Mouse (Mus musculus) megakaryocyte progenitor cell, adult 5-6 weeks (primary cell): ENCODE results near the gene Fam8a1. TPM values are rescaled to one million over a fixed set of nuclear protein-coding genes. Genes with fewer than 3 reads are reported as not detected.

ENCODE experiments used
- ATAC-seq: replicated peaks from 2 replicates; pipeline ENCODE4 v1.8.0; 2016; ENCODE audit warnings: mild to moderate bottlenecking, moderate TSS enrichment, inconsistent platforms; ENCODE audit not compliant: poor library complexity
- total RNA-seq, 2 experiments: library from RNA; stranded (forward) in 1 of 2; stranded (reverse) in 1 of 2; fragments of 157-497, 149-512 nt in 1 of 2; fragments of 200-1000 nt in 1 of 2; gene quantifications; 2 replicates each; pipeline versions ENCODE4 v1.2.3 to v1.2.4; 2015 to 2017

The Fam8a1 gene
- 13.2 and 17.7 TPM in 2 replicates for total RNA-seq (2015)
- 7.0 TPM in 2 replicates for total RNA-seq (2017)

- peak; percentile 98 for ATAC-seq
Measured at GRCm38 (mm10) chr13:46669048-46669619, at the start of gene Fam8a1. Gene Fam8a1 (plus strand): TSS chr13:46669522.

DNA sequence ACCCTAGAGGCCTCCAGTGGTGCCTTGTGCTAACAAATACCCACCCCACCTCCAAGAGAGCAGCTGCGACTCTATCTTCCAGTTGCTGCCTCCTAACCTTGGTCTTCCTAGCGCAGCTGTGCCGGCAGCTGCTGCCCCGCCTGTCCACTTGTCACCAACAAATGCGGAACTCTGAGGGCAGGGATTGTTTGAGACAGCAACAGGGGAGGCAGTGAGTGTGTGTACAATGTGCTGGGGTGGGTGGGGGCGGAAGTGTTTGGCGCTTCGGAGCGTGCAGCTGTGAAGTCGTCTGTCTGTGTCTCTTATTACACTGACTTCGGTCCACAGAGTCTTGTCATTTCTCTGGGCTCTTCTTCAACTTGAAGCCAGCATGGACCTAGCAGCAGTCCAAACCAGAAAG is 49.7 kb upstream of the Fam8a1 start:
- peak; percentile 76 for ATAC-seq

GRCm38 (mm10) chr13:46620964-46621757 is 48.2 kb upstream of the Fam8a1 start:
- ATAC-seq, result no peak

DNA sequence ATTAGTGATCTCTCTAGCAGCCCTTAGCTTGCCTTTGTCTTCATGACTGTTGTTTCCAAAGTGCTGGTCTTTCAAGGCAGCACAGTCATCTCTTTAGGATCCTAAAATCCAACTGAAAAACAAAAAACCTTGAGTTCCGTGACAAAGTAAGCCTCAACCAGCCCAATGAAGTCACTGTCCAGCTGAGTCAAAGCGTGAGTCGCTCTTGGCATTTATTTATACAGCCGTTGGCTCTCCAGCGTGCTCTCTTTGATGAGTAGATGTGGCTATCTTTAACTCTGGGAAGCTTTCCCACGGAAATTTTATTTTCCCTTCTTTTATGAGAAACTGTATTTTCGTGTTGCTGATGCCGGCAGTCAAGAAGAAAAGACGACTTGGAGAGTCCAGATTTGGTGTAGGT is 42.7 kb upstream of the Fam8a1 start:
- no peak for ATAC-seq

GRCm38 (mm10) chr13:46627841-46628240 is 41.5 kb upstream of the Fam8a1 start:
- no peak for ATAC-seq

DNA sequence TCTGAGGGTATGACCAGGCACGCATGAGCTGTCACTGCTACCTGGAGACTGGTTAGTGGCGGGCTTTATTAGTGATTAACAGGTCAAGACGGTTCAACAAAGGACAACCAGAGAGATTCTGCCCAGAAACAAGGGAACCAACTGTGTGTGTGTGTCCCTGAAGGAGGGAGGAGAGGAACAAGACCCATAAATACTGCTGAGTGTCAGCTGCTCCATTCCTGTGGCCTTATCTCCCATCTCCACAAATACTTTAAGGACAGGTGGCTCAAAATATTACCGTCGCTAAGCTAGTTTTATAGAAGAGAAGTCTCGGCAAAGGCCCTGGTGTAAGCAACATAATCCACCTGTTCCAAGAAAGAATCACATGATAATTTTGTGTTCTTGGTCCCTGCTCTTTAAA is 39.9 kb upstream of the Fam8a1 start:
- no peak for ATAC-seq

GRCm38 (mm10) chr13:46632796-46633195 is 36.5 kb upstream of the Fam8a1 start:
- no peak for ATAC-seq

DNA sequence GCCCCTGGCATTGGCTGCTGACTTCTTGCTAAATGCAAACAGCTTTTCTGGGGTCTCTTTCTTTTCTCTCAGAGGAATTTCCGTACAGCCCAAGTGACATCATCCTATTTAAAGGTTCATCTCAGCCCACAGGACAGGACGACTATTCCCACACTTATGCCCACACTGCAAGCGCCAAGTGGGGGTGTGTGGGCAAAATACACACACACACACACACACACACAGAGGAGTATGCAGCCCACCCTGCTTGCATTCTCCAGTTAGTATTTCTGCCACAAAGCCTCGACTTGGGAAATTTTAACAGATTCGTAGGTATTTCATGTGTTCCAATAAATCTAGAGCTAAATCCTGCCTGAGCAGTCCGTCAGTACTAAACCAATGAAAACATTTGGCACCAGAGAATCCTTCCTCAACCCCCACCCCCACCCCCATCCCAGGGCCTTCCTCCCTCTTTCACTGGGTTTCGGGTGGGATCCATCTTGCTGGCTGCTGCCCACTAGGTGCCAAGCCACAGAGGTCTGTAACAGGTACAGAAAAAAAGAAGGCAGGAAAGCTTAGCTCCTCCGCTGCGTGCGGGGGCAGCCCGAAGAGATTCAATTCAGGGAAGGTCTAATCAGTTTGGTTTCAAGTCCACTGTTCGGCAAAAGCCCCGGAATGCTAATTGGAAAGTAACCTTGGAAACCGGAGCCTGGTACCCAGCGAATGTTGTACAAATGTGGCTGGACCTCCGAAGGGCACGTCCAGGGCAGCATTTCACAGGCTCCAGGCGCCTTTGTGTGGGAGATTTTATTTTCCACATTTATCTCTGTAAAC is 35.8 kb upstream of the Fam8a1 start:
- ATAC-seq, result no peak

DNA sequence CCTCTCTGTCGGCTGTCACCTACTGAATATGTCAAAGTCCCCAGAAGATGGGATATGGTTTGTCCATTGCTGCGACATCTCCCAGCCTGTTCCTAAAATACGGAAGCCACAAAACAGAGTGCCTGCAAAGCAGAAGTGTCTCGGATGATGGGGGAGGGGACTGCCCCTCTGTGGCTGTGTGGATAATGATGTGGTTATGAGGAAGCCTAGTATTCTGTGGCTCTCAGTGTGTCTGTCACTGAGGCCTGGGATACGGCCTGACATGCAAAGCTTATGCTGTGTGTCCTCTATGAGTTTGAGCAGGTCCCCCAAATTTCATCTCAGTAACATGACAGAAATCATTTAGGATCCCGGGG is 35.2 kb upstream of the Fam8a1 start:
- ATAC-seq, result peak; percentile 95

- no peak for ATAC-seq
Measured at GRCm38 (mm10) chr13:46640608-46641468, 28.5 kb upstream of the Fam8a1 start.

GRCm38 (mm10) chr13:46642318-46642717 is 27.0 kb upstream of the Fam8a1 start:
- ATAC-seq, result no peak

DNA sequence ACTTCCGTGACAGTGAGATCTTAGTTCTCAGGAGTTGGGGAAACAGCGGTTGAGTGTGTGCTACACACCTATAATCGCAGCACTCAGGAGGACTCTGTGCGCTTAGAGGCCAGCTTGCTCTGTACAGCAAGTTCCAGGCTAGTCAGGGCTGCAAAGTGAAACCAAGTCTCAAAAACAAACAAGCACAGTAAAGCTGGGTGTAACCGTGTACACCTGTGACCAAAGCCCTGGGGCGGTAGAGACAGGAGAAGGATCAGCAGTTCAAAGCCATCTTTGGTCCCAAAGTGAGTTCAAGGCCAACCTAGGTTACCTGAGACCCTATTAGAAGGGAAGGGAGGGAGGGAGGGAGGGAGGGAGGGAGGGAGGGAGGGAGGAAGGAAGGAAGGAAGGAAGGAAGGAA is 25.1 kb upstream of the Fam8a1 start:
- no peak for ATAC-seq

DNA sequence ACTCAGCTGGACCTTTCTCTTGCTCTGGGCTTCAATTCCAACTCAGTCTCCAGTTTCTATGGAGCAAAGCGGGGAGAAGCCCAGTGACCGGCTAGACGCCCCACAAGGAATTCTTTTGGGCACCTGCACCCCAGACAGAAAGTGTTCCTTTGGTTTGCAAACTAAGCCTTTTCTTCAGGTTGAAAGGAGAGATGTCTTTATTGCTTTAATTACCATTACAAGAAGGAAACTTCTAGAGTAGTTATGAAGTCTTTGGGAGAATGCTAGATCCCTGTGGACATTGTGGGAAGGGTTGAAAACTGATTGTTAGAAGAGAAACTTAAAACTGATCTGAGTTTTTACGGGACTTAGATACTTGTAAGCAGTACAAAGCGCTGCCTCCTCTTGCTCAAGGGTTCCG is 23.8 kb upstream of the Fam8a1 start:
- ATAC-seq, result no peak

DNA sequence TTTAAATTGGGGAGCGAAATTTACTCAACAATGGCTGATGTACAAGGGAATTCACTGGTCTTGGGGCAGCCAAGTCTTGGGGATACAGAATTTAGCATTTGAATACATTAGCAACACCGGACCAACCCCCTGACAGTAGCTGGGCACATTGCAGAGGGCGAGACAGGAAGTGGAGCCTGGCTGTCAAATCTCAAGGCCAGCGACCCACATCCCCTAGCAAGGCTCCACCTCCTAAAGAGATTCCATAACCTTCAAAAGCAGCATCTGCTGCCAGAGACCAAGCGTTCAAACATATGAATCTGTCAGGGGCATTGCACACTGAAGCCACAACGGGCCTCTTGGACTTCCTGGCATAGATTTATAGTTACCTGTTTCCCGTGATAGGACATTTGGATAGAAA is 17.5 kb upstream of the Fam8a1 start:
- ATAC-seq, result no peak

DNA sequence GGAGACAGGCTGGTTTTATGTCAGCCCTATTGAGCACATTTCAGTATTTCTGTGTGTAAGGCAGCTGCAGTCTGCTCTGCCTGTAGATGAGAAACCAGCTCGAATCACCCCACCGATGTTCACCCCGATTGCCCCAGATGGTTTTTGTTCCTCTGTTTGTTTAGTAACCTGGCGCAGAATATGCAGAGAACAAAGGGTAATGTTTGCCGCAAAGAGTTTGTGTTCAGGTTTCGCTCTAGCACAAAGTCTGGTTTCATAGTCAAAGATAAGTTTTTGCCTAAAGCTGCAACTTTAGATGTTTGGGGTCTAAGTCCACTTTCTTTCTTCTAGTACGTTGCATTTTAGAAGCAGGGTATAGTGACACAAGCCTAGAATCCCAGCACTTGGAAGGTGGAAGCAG is 16.7 kb upstream of the Fam8a1 start:
- ATAC-seq, result no peak

DNA sequence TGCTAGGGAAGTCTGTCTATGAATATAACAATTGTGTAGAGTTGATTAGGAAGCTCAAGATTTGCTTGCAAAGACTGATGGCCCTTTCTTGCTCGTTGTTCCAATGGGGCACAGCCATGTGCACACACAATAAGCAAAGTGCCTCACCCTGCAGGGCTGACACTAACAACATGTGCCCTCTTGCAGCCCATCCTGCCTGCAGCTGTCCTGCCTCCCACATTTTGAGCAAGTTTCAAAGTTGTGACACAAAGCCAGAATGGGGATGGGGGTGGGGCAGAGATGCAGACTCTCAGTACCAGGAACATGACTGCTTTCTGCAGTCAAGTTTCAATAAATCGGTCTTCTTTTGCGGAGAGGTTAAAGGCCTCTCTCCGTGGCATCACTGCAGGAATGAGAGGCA is 15.7 kb upstream of the Fam8a1 start:
- no peak for ATAC-seq

DNA sequence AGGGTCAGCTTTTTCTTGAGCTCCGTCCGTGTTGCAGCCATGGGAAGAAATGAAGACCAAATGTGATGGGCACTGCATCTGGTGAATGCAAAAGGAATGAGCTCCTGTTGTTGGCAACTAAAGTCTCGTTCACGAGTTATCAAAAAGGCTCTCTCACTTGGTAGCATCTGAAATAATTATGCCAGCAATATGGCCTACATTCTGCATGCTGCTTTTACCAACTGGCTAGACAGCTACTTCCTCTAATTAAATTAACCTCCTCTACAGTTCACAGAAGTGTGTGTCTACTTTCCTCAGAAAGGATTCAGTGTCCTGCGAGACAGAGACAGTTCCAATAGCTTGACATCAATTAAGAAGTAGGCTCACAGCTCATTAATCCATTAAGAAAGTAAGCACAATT is 14.8 kb upstream of the Fam8a1 start:
- no peak for ATAC-seq

DNA sequence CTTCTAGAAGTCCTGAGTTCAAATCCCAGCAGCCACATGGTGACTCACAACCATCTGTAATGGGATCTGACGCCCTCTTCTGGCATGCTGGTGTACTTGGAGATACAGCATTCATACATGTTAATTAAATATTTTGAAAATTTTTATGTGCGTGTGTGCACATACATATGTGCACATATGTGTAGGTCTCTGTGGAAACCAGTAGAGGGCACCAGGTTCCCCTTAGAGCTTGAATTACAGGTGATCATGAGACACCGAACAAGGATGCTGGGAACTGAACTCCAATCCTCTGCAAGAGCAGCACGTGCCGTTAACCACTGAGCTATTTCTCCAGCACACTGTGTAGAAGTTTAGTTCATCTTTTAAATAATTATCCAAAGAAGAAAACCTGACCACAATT is 10.1 kb upstream of the Fam8a1 start:
- ATAC-seq, result no peak

- ATAC-seq, result peak; percentile 75
Measured at GRCm38 (mm10) chr13:46663461-46663964, 5.8 kb upstream of the Fam8a1 start.

GRCm38 (mm10) chr13:46669620-46670271 is 424 bp downstream of the Fam8a1 start:
- ATAC-seq, result no peak
